Mouse (Mus musculus) c-Kit-positive CD71-positive TER-119-positive erythroid progenitor cells, embryonic 14.5 days (primary cell): ENCODE measurements around the gene Nthl1.

Source experiments
- DNase-seq: peaks from one replicate; pipeline ENCODE4 v3.0.0-alpha.2; 2013; ENCODE audit warnings: low spot score

Nthl1 gene

GRCm38 (mm10) chr17:24628646-24629045 is 3.8 kb upstream of the Nthl1 start:
- DNase-seq, result peak; percentile 81

DNA sequence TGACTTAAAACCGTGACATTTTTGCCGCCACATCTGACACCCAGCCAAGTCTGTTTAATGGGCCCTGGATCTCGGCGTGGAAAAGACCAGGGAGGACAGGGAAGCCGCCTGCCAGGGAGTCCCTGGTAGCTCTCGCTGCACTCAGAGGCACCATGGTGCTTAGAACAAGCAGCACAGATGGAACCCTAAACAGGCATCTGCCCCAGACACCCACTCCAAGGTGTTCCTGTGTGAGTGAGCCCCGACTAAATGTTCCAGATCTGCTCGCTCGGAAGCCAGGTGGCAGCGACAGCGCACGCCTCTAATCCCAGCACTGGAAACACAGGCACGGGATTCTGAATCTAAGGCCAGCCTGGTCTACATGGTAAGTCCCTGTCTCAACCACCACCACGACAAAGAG is 2.4 kb upstream of the Nthl1 start:
- no peak for DNase-seq

DNA sequence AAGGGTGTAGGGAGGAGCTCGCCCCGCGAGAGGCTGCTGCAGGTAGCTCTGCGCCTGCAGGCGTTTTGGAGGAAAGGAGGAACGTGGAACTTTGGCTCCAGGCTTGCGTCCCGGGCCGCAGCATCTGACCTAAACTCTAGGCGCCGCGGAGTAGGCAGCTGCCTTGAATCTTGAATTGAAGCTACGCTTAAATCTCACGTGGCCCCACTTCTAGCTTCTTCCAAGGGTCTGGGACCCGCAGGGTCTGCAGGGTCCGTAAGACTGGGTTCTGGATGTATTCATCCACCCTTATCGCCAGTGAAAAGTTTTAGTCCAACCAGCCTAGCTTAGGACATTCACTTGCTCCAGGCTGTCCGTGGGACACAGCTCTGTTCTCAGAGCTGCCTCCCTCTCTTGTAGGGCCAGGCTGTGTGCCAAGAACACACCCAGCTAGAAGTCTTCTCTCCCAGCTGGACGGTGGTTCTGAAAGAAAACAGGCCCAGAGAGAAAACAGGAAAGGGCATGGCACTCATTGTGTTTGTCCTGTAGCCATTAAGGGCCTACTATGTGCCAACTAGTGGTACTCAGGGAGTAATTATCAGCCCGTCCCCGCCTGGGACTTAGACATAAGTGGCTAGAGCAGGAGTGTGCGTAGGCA is 451 bp downstream of the Nthl1 start:
- no peak for DNase-seq

DNA sequence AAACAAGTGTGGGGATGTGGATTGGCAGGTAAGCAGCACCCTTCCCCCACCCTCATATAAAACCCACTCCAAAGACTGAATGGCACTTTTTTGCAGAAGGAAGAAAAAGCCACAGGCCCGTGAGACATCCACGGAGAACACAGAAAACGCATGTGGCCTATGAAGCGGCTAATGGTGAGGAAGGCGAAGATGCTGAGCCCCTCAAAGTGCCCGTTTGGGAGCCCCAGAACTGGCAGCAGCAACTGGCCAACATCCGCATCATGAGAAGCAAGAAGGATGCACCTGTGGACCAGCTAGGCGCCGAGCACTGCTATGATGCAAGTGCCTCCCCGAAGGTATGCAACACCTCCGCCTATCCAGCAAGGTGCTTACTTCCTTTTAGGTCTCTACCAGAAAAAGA is 1.4 kb downstream of the Nthl1 start:
- DNase-seq, result no peak

- DNase-seq, result no peak
Measured at GRCm38 (mm10) chr17:24635024-24635423, 2.5 kb downstream of the Nthl1 start.

- DNase-seq, result no peak
Measured at GRCm38 (mm10) chr17:24635694-24636093, 3.2 kb downstream of the Nthl1 start.

- DNase-seq, result no peak
Measured at GRCm38 (mm10) chr17:24636781-24637481, 4.5 kb downstream of the Nthl1 start.

- DNase-seq, result no peak
Measured at GRCm38 (mm10) chr17:24638214-24638613, 5.7 kb downstream of the Nthl1 start.

- no peak for DNase-seq
Measured at GRCm38 (mm10) chr17:24638840-24639239, 6.4 kb downstream of the Nthl1 start.

GRCm38 (mm10) chr17:24639571-24639988 is 7.1 kb downstream of the Nthl1 start:
- DNase-seq, result no peak

- no peak for DNase-seq
Measured at GRCm38 (mm10) chr17:24640119-24640518, 7.6 kb downstream of the Nthl1 start.

DNA sequence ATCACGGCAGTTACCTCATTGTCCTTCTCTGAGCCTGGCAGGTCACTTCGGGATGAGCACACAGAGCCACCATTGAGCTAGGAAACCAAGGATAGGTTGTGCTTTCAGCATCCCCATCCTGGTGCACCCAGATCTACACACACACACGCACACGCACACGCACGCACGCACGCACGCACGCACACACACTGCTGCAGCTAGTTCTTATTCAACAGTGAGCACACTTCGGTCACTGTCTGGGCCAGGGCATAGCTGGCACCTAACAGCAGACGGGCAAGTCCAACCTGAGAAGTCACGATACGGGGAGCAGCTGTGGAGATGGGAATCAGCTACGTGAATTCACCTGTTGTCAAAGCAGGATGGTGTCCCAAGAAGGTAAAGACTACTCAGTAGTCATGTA is 8.1 kb downstream of the Nthl1 start:
- no peak for DNase-seq

- no peak for DNase-seq
Measured at GRCm38 (mm10) chr17:24641944-24642343, 9.5 kb downstream of the Nthl1 start.

DNA sequence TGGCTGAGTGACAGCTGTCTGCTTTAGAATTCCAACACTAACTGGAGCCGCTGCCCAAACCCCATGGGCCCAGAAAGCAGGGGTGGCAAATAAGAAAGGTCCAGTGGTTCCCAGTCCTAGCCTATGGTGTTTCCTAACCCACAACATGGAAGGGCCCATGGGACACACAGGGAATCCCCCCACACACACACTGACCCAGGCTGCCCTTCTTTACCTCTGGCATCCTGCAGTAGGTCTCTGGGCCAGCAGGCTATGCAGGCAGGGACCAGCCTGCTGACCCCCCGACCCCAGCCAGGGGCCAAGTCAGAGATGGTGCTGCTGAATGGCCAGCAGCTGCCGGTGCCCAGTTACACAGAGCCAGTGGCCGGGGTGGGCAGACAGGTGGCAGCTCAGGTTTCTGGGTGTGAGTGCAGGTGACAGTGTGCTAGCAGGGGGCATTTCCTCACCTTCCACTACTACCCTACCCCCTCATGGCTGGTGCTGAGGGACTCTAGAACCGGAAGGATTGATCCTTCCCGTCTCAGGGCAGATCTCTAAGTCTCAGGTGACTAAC is 10.4 kb downstream of the Nthl1 start:
- DNase-seq, result no peak

DNA sequence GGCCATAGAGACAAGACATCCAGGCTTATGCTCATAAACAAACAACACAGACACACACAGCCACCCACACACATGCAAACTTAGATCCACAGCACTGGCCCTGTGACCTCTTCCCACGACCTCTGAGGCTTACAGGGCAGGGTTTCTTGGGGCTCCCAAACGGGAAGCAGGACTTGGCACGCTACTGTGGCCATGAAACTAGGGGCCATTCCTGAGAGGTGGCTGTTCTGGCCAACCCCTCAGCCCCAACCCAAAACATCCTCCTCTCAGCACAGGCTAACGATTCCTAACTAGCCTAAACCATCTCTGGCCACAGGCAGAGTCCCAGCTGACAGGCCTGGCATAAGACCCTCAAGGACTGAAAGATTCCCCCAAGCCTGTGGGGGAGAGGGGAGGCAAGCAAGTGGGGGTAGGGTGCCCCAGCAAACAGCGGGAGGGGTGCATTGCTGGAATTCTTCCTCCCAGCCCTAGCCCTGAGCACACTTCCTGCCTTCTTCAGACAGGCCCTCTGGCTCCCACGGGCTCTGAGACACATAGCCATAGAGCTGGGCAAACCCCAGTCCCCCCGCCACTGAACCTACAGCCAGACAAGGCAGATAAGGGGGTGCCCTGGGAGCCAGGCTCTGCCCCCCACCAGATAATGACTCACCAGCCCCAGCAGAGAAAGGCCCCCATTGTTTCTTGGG is 11.7 kb downstream of the Nthl1 start:
- DNase-seq, result no peak

- DNase-seq, result no peak
Measured at GRCm38 (mm10) chr17:24644875-24645721, 12.6 kb downstream of the Nthl1 start.

DNA sequence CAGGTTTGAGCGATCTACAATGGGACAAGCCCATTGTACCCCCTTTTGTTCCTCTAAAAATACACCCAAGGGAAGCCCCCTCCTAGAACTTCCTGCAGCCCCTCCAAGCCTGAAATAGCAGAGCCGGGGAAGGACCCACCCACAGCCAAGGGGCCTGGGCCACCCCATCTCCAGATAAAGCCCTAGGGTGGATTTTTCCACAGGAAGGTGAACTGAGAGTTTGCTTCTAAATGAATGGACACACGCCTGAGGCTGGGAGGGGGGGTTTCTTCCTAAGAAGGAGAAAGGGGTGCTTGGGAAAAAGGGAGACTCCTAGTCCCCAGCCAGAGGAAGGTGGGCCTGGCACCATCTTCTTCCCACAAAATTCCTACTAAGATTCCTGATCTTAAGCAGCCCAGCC is 13.4 kb downstream of the Nthl1 start:
- no peak for DNase-seq

DNA sequence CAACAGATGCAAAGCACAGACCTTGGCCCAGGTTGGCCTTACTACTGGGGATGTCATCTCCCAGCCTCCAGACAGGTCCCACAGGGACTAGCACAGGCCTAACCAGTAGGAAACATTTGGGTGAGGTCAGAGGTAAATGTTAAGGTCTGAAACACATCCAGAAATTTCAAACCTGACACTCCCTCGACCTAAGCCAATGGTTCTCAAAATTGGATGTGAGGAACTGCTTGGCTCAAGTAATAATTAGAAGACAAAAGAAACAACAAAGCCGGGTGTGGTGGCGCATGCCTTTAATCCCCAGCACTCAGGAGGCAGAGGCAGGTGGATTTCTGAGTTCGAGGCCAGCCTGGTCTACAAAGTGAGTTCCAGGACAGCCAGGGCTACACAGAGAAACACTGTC is 13.9 kb downstream of the Nthl1 start:
- no peak for DNase-seq

DNA sequence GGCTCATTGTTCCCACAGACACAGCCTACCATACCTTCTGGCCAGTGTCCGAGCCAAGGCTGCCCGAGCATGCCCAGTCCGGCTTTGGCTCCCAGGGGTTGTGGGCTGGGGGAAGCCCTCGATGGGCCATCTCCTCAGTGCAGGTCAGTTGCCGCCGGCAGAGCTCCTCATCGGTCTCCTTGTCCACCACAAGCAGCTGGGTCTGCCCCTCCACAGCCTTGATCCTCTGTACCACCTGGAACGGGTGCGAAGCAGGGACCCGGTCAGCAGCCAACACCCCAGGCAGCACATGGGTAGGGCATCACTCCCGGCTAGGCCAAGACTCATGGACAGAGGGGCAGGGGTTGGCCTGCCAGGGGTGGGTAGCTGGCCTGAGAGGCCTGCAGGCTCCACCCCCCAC is 15.0 kb downstream of the Nthl1 start:
- no peak for DNase-seq

DNA sequence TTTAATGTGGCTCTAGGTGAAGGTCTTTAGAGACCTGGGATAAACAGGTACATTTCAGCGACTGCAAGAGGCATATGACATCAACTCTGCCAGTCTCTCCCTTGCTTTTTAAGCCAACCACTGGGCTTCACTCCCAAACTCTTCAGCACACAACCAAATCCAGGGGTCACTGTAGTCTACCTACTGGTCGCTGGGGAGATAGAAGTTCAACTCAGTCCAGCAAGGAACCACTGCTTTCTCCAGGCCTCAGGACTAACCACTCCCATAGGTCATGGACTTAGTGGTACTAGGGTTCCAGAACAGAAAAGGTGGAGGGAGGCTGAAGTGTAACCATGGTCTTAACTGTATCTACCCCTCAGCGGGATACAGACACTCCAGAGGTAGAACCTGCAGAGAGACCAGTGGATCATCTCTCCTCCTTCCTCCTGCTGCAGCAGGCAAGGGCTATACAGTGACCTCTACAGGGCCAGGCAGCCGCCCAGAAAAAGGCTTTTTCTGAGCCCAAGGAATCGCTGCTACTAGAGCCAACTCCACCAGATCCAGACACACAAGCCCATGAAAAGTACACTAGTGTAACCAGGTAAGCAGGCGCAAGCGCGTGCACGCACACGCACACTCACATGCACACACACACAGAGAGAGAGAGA is 16.4 kb downstream of the Nthl1 start:
- DNase-seq, result no peak

GRCm38 (mm10) chr17:24649581-24650069 is 17.1 kb downstream of the Nthl1 start:
- no peak for DNase-seq
